Mouse (Mus musculus) left cerebral cortex, adult 9 months (tissue): Measurements from ENCODE around the gene Galnt7.
A peak's percentile ranks its signal among the peaks of the same experiment; 100 is the strongest.

Experiments
- DNase-seq, 2 experiments: peaks; one replicate each; pipeline ENCODE4 v3.0.0; 2022; ENCODE audit warnings: low spot score in 2 of 2

Gene Galnt7

DNA sequence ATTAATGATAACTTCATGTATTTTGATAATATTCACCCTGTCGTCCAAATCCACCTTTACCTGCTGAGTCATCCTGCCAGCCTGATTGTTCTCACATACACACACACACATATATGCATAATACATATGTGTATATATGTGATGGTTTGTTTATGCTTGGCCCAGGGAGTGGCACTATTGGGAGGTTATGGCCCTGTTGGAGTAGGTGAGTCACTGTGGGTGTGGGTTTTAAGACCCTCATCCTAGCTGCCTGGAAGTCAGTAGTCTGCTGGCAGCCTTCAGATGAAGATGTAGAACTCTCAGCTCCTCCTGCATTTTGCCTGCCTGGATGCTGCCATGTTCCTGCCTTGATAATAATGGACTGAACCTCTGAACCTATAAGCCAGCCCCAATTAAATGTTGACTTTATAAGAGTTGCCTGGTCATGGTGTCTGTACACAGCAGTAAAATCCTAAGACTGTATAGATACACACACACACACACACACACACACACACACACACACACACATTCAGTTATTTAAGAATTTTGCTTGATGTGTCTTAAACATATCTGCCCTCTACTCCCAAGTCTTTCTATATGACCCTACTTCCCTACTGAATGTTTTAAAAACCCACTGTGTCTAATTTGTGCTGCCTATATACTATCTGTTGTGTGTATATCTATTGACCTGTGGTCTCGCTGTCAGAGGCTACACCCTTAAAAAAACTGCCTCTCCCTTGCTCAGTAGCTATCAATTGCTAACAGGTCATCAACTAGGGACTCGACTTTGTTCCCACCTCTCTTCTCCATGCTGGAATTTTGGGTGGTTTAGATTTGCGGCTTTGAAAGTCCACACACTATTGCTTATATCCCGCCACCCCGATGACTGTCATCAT lies 23.8 kb downstream of the Galnt7 start:
- no peak for DNase-seq

DNA sequence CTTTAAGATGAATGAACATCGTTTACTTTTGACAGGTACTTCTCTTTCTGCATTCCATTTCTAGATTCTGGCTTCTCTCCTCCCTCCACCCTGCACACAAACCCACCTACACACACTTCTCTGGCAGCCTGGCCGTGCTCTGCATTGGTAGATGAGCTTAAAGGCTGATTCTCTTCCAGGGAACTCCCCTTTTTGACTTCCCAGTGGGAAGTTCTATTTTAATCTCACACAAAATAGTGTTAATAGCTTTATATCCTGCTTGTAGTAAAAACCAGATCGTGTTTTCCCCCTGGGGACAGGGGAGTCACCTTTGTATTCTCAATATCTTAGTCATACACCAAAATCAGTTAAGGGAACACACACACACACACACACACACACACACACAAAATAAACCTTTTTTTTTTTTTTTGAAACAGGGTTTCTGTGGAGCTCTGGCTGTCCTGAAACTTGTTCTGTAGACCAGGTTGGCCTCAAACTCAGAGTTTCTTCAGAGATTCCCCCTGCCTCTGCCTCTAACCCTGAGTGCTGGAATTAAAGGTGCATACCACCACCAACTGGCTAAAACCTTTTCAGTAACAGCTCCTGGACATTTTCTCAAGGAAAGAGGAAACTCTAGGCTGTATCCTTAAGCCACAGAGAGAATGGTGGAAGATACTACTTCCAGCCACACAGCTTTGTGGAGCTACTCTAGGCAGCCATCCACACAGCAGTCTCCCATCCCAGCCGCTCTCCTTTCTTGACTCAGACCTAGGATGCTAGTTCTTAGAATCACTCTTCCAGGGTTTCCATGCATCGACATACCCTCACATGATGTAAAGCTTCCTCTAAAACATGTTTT lies 24.7 kb downstream of the Galnt7 start:
- peak; percentile 35 to 46 for DNase-seq

DNA sequence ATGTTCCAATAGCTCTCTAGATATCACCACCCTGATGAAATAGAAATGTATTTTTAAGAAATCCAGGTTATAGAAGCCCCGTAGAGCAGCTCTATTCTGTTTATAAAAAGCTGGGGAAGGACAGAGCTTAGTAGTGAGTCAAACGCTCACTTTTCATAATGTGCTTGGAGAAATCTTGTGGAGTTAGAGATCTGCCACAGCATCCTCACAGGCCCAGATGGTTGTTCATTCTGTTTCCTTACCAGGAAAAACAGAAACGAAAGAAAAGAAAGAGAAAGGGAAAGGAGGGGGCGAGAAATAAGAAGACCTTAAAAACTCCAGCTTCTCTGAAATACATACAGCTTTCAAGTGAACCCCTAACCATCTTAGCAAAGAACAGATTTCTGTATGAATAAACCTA lies 28.9 kb downstream of the Galnt7 start:
- DNase-seq, result no peak

DNA sequence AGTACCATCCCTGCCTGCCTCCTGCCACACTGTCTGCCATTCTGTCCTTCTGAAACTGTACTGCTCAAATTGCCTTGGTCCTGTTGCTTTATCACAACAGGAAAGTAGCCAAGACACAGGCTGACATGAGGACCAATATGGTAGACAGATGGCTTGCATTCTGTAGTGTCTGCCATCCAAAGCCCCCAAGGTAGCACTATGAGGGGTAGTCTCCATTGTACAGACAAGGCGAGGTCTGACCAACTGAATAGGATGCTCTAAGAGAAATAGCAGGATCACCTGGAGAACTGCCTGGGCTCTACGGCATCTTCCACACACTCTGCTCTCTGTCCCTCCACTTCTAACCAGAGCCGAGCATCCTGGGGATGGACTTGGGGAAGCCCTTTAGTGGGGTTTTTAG lies 29.8 kb downstream of the Galnt7 start:
- no peak for DNase-seq

DNA sequence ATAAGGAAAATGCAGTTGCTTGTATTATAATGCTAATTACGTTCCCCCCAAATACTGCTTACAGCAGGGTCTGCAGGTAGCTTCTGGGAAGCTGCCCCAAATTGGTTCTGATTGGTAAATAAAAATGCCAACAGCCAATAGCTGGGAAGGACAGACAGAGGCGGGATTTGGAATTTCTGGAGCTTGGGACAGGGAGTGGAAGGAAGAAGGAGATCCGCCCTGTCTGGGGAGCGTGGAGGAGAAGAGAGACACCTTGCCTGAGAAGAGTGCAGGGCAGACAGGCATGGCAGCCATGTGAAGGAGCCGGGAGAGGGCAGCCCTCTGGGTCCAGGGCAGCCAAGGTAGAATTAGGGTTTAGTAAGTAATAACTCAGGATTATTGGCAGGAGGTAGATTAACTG lies 35.9 kb downstream of the Galnt7 start:
- no peak for DNase-seq

DNA sequence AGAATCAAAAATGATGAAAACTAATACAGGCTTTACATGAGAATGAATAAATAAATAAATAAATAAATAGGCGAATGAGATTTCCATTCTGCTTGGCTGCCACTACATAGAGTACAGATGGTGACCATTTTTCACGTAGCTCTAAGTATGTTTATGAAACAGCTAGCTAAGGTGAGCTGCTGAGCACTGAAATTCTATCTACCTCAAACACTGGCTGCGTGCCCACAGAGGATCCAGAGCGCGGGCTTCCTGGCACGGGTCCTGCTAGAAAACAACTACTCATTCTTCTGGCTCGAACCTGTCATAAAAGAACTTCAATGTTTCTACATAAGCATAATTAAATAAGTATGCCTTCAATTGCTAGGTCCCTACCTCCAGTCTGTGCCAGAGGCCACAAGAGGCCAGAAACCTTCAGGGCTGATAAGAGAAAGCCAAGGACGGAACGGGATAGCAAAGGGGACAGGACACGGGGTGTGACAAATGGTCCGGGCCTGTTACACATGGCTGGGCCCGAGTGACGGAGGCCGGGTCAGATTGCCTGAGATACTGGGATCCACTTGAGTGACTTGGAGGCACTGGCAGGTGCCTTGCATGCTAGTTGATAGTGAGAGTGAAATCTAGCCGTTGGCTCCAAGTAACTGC lies 37.7 kb downstream of the Galnt7 start:
- no peak for DNase-seq

DNA sequence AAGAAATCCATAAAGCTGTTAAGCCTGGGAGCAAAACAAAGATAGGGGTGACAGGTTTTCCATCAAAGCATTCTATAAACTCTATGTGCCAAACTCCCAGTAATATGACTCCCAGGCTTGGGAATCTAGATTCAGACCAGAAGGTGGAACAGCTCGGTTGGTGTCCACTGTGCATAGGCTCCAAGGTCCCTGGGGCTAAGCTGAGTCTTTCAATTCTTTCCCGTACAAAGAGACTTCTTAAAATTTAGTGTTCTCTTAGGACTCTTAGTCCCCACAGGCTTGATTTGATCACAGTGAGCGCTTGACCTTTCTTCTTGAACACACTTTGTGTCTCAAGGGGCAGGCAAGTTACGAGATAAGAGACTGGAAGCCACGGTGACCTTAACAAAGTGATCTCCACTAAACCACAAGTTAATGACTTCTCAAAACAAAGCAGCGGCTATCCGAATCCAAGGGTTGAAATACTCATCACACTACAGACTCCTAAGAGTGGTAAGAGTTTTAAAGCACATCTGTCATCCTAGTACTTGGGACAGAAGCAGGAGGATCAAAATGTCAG lies 41.3 kb downstream of the Galnt7 start:
- no peak for DNase-seq

DNA sequence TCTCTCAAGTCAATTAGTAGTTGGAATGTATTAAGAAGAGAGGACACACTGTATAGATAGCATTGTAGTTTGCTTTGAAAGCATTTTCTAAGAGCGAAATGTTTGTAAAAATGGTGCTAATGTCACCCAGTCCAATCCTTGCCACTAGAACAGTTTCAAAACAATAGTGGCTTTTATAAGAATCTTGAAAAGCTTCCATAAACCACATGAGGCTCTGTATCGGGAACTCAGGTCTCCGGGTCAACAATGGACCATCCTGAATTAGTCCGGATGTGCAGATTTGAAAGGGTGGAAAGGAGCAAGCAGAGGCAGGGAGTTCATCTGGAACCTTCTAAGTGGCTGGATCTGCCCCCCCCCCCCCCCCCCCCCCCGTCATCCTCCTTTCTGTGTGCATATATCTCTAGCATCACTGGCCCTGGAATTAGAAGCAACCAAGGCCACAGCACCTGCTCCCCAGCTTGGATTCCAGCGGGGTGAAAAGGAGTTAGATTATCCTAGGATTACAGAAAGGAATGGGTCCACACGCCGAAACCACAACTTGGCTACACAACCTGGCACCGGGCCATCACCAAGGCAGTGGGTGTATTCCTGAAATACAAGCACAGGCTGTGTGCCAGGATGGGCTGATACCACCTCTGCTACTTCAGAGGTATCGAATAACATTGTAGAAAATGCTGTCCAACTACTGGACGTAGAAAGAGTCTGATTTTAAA lies 42.0 kb downstream of the Galnt7 start:
- peak in 1 of 2 experiments; percentile 59 for DNase-seq

DNA sequence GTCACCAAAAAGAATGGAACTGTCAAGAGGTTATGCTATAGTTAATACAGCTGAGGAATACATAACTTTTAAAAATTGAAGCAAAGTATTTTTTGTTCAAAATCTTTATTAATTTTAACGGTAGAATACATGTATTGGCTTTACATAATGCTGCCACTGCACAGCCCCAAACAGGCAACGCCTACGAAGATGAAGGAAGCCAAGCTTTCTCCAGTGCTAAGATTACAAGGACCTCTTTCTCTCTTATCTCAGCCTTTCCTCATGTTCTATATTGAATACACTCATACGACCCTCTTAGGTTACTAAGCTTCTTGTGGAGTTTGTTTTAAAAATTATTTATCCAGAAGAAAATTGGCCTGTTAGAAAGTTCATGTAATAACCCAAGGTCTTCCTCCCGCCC lies 50.3 kb downstream of the Galnt7 start:
- no peak for DNase-seq

DNA sequence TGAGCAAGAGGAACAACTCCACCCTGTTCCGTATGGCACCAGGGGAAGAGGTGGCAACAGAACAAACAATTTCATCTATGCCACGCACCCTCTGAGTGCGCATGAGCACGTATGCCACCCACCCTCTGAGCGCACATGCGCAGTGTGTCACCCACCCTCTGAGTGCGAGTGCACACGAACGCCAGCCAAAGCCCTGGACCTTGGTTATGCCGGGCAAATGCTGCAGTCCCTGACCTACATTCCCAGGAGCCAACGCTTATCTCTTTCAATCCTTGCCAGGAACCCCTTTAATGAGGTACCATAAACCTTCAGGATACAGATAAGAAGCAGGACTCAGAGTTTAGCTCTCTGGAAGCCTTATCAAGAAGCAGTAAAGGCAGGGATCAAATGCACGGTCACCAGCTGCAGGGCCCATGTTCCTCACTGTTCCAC lies 50.8 kb downstream of the Galnt7 start:
- DNase-seq, result no peak

DNA sequence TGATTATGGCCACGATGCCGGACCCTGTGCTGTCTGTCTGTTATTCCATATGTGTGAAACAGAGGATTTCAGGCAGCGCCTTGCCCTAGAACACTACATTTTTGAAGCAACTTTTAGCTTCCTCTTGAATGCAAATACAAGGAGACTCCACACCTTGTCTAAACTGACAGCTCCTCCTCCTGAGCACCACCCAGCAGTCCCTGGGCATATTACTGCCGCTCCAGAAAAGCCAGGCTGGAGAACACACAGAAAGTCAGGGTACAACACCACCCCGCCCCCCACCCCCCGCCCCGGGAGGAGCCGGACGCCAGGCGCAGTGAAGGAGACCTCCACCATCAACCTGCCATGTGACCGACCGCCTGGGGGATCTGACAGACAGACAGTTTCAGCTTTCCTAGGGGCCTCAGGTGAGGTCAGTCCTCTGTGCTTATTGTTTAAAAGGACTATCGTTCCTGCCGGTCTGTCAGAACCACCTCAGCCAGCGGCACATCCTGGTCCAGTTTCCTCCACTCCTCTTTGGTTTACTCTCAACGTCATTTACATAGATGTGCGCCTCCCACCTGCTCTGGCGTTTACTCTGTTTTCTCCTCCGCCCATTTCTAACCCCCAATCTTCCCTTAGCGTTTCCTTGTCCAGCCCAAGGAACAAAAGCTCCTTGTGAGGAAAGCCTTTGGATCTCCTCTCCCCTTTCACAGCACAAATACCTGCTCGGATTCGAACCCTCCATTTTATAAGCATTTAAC lies 52.8 kb downstream of the Galnt7 start:
- DNase-seq, result no peak

DNA sequence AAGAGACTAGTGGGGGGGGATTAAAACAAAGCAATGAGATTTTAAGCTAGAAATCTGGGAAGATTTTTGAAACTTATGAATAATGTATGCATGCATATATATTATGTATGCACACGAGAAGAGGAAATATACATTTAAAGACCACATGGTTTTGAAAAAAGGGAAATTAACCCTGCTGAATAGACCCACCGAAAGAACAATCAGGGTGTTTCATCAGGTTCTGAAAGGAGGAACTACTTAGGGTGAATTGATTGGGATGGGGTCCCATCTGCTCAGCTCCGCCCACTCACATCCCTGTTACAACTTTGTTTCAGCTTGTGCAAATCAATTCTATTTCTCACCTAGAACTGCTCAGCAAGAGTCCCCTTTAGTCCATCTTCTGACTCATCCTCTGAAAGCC lies 57.0 kb downstream of the Galnt7 start:
- DNase-seq, result no peak

DNA sequence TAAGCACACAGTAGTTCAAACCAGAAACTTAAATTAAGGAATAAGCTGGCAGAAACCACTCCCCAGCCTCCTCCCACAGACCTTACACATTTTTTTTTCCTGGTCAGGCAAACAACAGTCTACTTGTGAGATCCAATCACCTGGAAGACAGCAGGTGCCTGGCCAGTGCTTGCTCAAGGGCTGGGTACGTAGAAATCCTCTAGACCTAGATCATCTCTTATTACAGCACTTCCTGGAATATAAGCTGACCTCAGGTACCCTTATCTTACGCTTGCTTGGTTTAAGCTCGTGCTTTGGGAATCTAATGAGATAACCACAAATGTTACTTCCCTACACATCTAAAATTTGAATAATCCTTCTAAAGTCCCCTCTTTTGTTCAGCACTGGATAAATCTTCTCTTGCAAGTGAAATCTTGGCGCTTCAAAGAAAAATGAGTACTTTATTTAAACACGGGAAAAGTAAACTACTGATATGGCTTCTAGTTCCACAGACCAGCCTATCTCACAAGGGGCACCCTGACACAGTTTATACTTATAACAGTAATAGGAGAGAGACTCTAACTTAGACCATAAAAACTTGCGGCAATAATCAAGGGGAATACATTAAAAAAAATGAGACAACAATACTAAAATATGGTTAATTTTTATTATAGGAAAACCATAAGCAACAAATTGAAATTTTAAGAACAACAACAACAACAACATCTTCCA lies 58.5 kb downstream of the Galnt7 start:
- no peak for DNase-seq

DNA sequence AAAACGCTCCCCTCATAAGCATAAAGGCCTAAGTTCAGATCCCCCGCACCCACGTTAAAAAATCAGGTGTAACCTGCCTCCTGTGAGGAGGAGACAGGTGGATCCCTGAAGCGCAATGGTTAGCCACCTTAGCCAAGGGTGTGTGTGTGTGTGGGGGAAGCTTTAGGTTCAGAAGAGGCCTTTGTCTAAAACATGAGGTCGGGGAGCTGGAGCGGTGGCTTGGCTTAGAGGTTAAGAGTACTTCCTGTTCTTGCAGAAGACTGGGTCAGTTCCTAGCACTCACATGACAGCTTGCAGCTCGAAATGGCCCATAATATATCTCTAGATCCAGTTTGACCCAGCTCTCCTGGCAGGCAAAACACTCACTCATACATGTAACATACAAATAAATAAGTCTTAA lies 60.2 kb downstream of the Galnt7 start:
- no peak for DNase-seq

DNA sequence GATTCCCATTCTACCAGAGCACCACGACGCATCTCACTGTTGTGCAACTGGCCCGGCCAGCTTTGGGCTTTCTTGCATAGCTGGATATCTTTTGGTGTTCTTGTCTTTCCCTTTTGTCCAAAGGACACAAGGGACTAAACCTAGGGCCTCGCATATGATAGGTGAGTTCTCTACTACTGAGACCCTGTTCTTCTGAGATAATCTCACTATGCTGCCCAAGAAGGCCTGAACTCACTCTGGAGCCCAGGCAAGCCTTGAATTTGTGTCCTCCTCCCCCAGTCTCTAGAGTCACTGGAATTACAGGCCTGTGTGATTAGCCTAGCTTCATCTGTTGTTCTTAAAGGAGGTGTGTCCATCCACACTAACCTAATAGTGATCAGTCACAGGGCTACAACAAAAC lies 61.2 kb downstream of the Galnt7 start:
- no peak for DNase-seq

DNA sequence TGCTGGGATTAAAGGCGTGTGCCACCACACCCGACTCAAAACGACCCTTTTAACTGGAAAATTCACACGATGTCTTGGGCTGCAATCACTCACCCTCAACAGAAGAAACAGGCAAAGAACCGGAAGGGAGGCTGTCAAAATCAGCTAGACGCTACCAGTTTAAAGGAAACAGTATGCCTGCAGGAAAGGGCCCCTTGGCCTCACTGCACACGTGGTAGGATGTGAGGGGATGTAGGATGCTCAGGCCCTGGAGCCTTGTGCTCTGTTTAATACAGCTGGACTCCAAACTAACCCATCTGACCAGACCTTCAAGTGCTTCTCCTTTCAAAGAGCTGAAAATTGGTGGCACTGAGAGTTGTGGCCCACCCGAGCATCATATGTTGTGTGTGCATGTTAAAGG lies 62.8 kb downstream of the Galnt7 start:
- no peak for DNase-seq

DNA sequence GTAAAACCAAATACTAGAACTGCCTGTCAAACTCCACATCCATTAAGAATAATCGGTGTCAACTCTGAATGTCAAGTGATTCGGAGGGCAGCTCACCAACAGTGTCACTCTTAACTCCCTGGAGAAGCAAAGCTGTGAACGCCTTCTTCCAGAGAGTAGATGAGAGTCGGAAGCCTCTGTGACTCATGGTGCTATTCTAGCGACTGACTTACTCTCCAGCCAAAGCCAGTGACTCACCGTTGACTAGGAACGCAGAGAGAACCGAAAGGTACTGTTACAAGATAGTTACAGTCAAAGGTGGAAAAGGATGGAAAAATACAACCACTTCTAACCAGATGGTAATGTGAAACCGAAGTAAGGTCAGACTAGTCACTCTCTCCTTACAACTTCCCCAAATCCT lies 63.7 kb downstream of the Galnt7 start:
- peak; percentile 30 to 61 for DNase-seq

DNA sequence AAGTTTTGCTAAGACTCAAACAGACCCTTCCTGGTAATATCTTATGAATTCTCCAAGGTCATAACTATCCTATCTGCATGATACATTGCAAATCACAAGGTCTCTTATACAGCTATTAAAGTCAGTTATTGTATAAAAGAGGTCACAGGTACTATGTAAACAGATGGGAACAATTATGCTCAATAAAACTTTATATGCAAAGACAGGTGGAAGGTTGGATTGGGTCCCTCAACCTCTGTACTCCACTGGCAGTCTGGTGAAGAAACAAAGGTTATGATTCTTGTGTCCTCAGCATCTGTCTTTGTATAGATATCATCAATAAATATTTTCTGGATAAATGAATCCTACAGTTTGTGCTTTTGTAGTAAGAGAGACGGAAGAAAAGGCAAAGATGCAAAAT lies 64.2 kb downstream of the Galnt7 start:
- no peak for DNase-seq

DNA sequence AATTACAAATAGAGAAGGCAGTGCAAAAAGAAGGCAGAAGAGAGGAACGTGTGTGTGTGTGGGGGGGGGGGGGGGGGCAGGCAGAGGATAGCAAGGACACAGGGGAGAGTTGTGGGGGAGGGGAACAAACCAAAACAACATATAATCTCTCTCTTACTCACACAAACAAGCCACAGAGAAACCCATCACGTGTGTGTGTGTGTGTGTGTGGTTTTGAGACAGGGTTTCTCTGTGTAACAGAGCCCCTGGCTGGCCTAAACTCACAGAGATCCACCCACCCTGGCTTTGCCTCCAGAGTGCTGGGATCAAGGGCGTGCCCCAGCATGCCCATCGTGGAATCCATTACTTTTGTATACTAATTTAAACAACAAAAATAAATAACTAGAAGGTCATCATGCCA lies 66.2 kb downstream of the Galnt7 start:
- no peak for DNase-seq

DNA sequence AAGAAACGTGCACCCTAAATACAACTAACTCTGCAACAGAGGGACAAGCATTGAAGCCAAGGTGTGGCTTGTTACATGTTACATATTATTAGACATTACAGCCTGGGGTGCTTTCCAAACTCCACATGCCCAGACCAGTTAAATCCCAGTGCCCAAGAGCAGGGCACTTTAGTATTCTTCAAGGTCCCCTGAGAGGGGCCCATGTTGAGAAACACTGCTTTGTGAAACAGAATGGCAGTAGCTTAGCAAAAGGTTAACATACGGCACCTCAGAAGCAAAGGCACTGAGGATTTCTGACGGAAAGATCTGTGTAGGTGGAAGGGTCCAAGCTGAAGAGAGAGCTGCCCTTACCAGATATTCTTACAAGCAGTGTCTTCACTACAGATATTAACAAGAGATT lies 67.0 kb downstream of the Galnt7 start:
- no peak for DNase-seq
